ENCODE assay signal across 10 mouse cellular contexts in the genomic region with DNA sequence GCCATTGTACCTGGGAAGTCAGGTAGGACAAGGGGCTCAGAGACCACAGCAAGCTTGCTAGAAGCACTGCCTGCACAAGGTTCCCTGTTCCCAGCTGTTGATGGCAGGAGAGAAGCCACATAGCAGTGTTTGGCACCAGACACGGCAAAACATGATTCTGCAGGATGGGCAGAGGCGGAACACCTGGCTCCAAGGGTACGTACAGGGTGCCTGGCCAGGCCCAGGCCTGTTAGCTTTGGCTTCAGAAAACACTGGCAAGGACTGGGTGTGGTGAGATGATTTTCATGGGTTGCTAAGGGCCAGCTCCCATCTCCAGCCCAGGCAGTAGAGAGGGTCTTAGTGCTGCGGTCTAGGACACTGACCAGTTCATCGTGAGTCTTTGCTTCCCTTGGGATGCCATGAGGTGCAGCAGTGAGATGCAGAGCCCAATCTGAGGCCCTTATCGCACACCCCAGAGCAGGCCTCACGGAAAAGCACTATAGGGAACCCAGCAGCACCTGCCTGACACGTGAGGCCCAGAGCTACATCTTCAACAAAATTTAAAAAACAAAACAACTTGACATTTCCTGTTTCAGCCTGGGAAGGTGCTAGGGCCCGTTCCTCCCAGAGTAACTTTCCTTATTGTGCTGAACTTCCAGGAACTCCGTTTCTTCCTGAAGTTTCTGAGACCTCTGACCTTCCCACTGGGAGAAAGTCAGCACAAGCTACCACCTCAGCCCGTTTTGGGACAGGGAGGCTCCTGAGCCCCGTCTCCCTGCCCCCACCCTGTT. TPM values are rescaled to one million over a fixed set of nuclear protein-coding genes. Genes with fewer than 3 reads are reported as not detected.
DNase-seq lines count a peak whose midpoint lies in the region; ATAC-seq lines count a peak whose summit lies in the region.
"Had no signal": no experiment of that assay in that cellular context is flagged by ENCODE, and none has a peak within 500 bp of the region (broad histone marks: within the 10 kb centered on the region; RNA-seq: fewer than 3 reads in every experiment).

No protein-coding gene starts in this region.

- no peak overlapping the region for H3K4me3 ChIP-seq in hindbrain, embryonic 12.5 days
- H3K4me3 ChIP-seq in hindbrain, embryonic 10.5 days: no peak overlapping the region

- 0 out of 2 replicates have a peak overlapping the region, but pooled peaks have one; percentile 7 for H3K4me2 ChIP-seq in hindbrain, embryonic 12.5 days (replicated peaks)

- no peak for DNase-seq in hindbrain, embryonic 10.5 days (ENCODE audit: low spot score)
- peak; percentile 66 for DNase-seq in thymus, postnatal 0 days (ENCODE audit: low spot score)
- no peak for DNase-seq in thymus, postnatal 36 days
- peak; percentile 25 for DNase-seq in large intestine, adult 2 months (ENCODE audit: low read depth, low spot score)
- DNase-seq in thymus, postnatal 4 days: peak; percentile 43
- DNase-seq in adrenal gland, postnatal 14 days: no peak
- no peak for DNase-seq in urinary bladder, postnatal 25 days (ENCODE audit: low spot score)

- no peak overlapping the region for H3K9ac ChIP-seq in hindbrain, embryonic 12.5 days

- no peak overlapping the region; the same call in 1 of the 2 replicates for H3K27ac ChIP-seq in hindbrain, embryonic 12.5 days
- no peak overlapping the region for H3K27ac ChIP-seq in hindbrain, embryonic 10.5 days

- H3K36me3 ChIP-seq in hindbrain, embryonic 12.5 days: peaks cover 23% of the 10 kb centered on the region; the same call in 1 of the 2 replicates
- H3K36me3 ChIP-seq in hindbrain, embryonic 10.5 days: peaks cover 60% of the 10 kb centered on the region

- H3K9me3 ChIP-seq in hindbrain, embryonic 12.5 days (replicated peaks): peaks cover 8% of the 10 kb centered on the region; the same call in 1 of the 2 replicates
- peaks cover 9% of the 10 kb centered on the region for H3K9me3 ChIP-seq in hindbrain, embryonic 10.5 days

- WGBS in hindbrain, embryonic 12.5 days: 60% methylated on average over 12 of the region's 12 CpGs
- WGBS in hindbrain, embryonic 10.5 days: 55% methylated on average over 12 of the region's 12 CpGs
- 23% methylated on average over 12 of the region's 12 CpGs for WGBS in large intestine, adult 2 months

- peaks cover 21% of the 10 kb centered on the region for H3K4me1 ChIP-seq in hindbrain, embryonic 12.5 days
- peaks cover 44% of the 10 kb centered on the region for H3K4me1 ChIP-seq in hindbrain, embryonic 10.5 days (replicated peaks)

- ATAC-seq in hindbrain, embryonic 12.5 days (ENCODE audit: low FRiP score): no peak

- H3K27me3 ChIP-seq in hindbrain, embryonic 12.5 days: no peaks in the 10 kb centered on the region
- H3K27me3 ChIP-seq in hindbrain, embryonic 10.5 days (ENCODE audit: insufficient read depth, poor library complexity, severe bottlenecking): no peaks in the 10 kb centered on the region

RNA-seq across cellular contexts. Expression of gene Apoe, which starts 1.5 kb away (rescaled TPM):
- polyA plus RNA-seq in hindbrain, embryonic 12.5 days (2016; fragmentation: Nextera tagmentation; extraction: Ambion mirVana): 228 and 246 TPM in 2 replicates
- 179 and 230 TPM in 2 replicates for polyA plus RNA-seq in hindbrain, embryonic 10.5 days (2016; fragmentation: Nextera tagmentation; extraction: Ambion mirVana)
- 624 and 627 TPM in 2 replicates for polyA plus RNA-seq in thymus, postnatal 0 days (2015; fragmentation: Nextera tagmentation; extraction: Ambion mirVana)
- 393 and 660 TPM in 2 replicates for polyA plus RNA-seq in large intestine, adult 2 months (2012; rRNA removed)
- 972 and 3,675 TPM in 2 replicates for total RNA-seq in adrenal gland, postnatal 14 days (2021)

RNA-seq across cellular contexts. Expression of gene Apoc1, which starts 8.0 kb away (rescaled TPM):
- 3.8 and 4.7 TPM in 2 replicates for polyA plus RNA-seq in hindbrain, embryonic 12.5 days (2016; fragmentation: Nextera tagmentation; extraction: Ambion mirVana)
- polyA plus RNA-seq in hindbrain, embryonic 10.5 days (2016; fragmentation: Nextera tagmentation; extraction: Ambion mirVana): 2.2 and 2.3 TPM in 2 replicates
- 21.1 and 21.3 TPM in 2 replicates for polyA plus RNA-seq in thymus, postnatal 0 days (2015; fragmentation: Nextera tagmentation; extraction: Ambion mirVana)
- polyA plus RNA-seq in large intestine, adult 2 months (2012; rRNA removed): 0.29 and 1.9 TPM in 2 replicates
- 845 and 1,967 TPM in 2 replicates for total RNA-seq in adrenal gland, postnatal 14 days (2021)
- total RNA-seq: hematopoietic stem cell, adult 5-6 weeks had no signal

RNA-seq across cellular contexts. Expression of gene Tomm40, which starts 14.8 kb away (rescaled TPM):
- polyA plus RNA-seq in hindbrain, embryonic 12.5 days (2016; fragmentation: Nextera tagmentation; extraction: Ambion mirVana): 136 and 138 TPM in 2 replicates
- 209 and 211 TPM in 2 replicates for polyA plus RNA-seq in hindbrain, embryonic 10.5 days (2016; fragmentation: Nextera tagmentation; extraction: Ambion mirVana)
- 132 and 140 TPM in 2 replicates for polyA plus RNA-seq in thymus, postnatal 0 days (2015; fragmentation: Nextera tagmentation; extraction: Ambion mirVana)
- 97.8 and 115 TPM in 2 replicates for polyA plus RNA-seq in large intestine, adult 2 months (2012; rRNA removed)
- total RNA-seq in adrenal gland, postnatal 14 days (2021): 136 and 145 TPM in 2 replicates

RNA-seq across cellular contexts. Expression of gene Apoc4, which starts 19.2 kb away (rescaled TPM):
- 0.10 TPM in 1 of 2 replicates, not detected in the other for polyA plus RNA-seq in hindbrain, embryonic 12.5 days (2016; fragmentation: Nextera tagmentation; extraction: Ambion mirVana)
- not detected in 2 replicates for polyA plus RNA-seq in hindbrain, embryonic 10.5 days (2016; fragmentation: Nextera tagmentation; extraction: Ambion mirVana)
- polyA plus RNA-seq in thymus, postnatal 0 days (2015; fragmentation: Nextera tagmentation; extraction: Ambion mirVana): 0.29 and 0.75 TPM in 2 replicates
- 1.3 and 1.4 TPM in 2 replicates for polyA plus RNA-seq in large intestine, adult 2 months (2012; rRNA removed)
- total RNA-seq in adrenal gland, postnatal 14 days (2021): 72.2 and 240 TPM in 2 replicates
- total RNA-seq: common myeloid progenitor, adult 5-6 weeks; hematopoietic stem cell, adult 5-6 weeks had no signal

RNA-seq across cellular contexts. Expression of gene Gm44805, which starts 19.3 kb away (rescaled TPM):
- polyA plus RNA-seq in hindbrain, embryonic 12.5 days (2016; fragmentation: Nextera tagmentation; extraction: Ambion mirVana): not detected in 2 replicates
- polyA plus RNA-seq in hindbrain, embryonic 10.5 days (2016; fragmentation: Nextera tagmentation; extraction: Ambion mirVana): not detected in 2 replicates
- polyA plus RNA-seq in thymus, postnatal 0 days (2015; fragmentation: Nextera tagmentation; extraction: Ambion mirVana): 0.59 TPM in 1 of 2 replicates, not detected in the other
- 0.19 TPM in 1 of 2 replicates, not detected in the other for polyA plus RNA-seq in large intestine, adult 2 months (2012; rRNA removed)
- 1.7 and 2.6 TPM in 2 replicates for total RNA-seq in adrenal gland, postnatal 14 days (2021)
- total RNA-seq: common myeloid progenitor, adult 5-6 weeks; hematopoietic stem cell, adult 5-6 weeks had no signal

Comparison
In these comparisons a context has a peak if more than half of its experiments do, and no peak if none do; other contexts are left out.
1. DNase-seq: peak in thymus, postnatal 0 days (single experiment), large intestine, adult 2 months (single experiment) and thymus, postnatal 4 days (single experiment); none in hindbrain, embryonic 10.5 days (single experiment), thymus, postnatal 36 days (0 of 2), adrenal gland, postnatal 14 days (single experiment) and urinary bladder, postnatal 25 days (single experiment).